Mouse (Mus musculus) midbrain, postnatal 0 days (tissue): ENCODE data around the gene Rlim. TPM values are rescaled to one million over a fixed set of nuclear protein-coding genes. Genes with fewer than 3 reads are reported as not detected.

Experiments
- ATAC-seq: fragments of 200-750 bp; cut with Nextera tagmentation; 2 replicates; pipeline ENCODE4 v1.8.0; 2017; ENCODE audit warnings: moderate number of reproducible peaks, mild to moderate bottlenecking, moderate TSS enrichment, moderate library complexity; ENCODE audit not compliant: low FRiP score
- DNase-seq: peaks from one replicate; pipeline ENCODE4 v3.0.0-alpha.2; 2015; ENCODE audit warnings: low spot score
- H3K27ac ChIP-seq: fragments of 300-500 bp; sonication (generic); 2 replicates; pipeline ENCODE4 v1.5.1; 2014; ENCODE audit warnings: low read depth, mild to moderate bottlenecking, low read length, mixed read lengths
- H3K27me3 ChIP-seq: fragments of 300-500 bp; sonication (generic); 2 replicates; pipeline ENCODE4 v1.6.1; 2014; ENCODE audit warnings: low read length, control low read depth, mixed read lengths; ENCODE audit not compliant: insufficient read depth
- H3K36me3 ChIP-seq: fragments of 300-500 bp; sonication (generic); 2 replicates; pipeline ENCODE4 v1.6.1; 2014; ENCODE audit warnings: low read length, control low read depth, mixed read lengths; ENCODE audit not compliant: insufficient read depth
- H3K4me1 ChIP-seq: fragments of 300-500 bp; sonication (generic); 2 replicates; pipeline ENCODE4 v1.6.1; 2014; ENCODE audit warnings: mild to moderate bottlenecking, control low read depth, antibody characterized with exemption, low read length, mixed read lengths; ENCODE audit not compliant: insufficient read depth
- H3K4me2 ChIP-seq: fragments of 300-500 bp; sonication (generic); 2 replicates; pipeline ENCODE4 v1.6.1; 2014; ENCODE audit warnings: low read depth, mild to moderate bottlenecking, low read length, mixed read lengths; ENCODE audit not compliant: poor library complexity, severe bottlenecking
- H3K4me3 ChIP-seq: fragments of 300-500 bp; sonication (generic); 2 replicates; pipeline ENCODE4 v1.5.1; 2014; ENCODE audit warnings: low read depth, mild to moderate bottlenecking, low read length, moderate library complexity
- H3K9ac ChIP-seq: fragments of 300-500 bp; sonication (generic); replicated peaks from 2 replicates; pipeline ENCODE4 v1.6.1; 2014; ENCODE audit warnings: mild to moderate bottlenecking, low read length, moderate library complexity, mixed read lengths; ENCODE audit not compliant: poor library complexity, severe bottlenecking
- H3K9me3 ChIP-seq: fragments of 300-500 bp; sonication (generic); 2 replicates; pipeline ENCODE4 v1.6.1; 2016; ENCODE audit warnings: low read length, control low read depth
- CTCF ChIP-seq: IDR thresholded peaks from 2 replicates; pipeline ENCODE4 v1.5.1; 2016; ENCODE audit warnings: antibody characterized with exemption, mild to moderate bottlenecking
- WGBS: fragments of 180-500 bp; shearing (Covaris S2); extraction: QIAGEN DNeasy Blood & Tissue Kit; methylation state at CpG from one replicate; pipeline ENCODE4 v1.1.7; 2014; 5-methylcytosine and 5-hydroxymethylcytosine counted together
- polyA plus RNA-seq: library from polyadenylated mRNA; unstranded; fragments of >200 nt; fragmentation: Nextera tagmentation; extraction: Ambion mirVana; gene quantifications from 2 replicates; pipeline ENCODE4 v1.2.1, GENCODE M21; 2015
- total RNA-seq: library from RNA; depleted of rRNA; stranded (reverse); fragments of >200 nt; gene quantifications from 2 replicates; pipeline ENCODE4 v1.2.3, GENCODE M21; 2014

Rlim gene
- total and polyA plus RNA-seq, 2 experiments from 2014 or later: 20.1 to 37.7 TPM

DNA sequence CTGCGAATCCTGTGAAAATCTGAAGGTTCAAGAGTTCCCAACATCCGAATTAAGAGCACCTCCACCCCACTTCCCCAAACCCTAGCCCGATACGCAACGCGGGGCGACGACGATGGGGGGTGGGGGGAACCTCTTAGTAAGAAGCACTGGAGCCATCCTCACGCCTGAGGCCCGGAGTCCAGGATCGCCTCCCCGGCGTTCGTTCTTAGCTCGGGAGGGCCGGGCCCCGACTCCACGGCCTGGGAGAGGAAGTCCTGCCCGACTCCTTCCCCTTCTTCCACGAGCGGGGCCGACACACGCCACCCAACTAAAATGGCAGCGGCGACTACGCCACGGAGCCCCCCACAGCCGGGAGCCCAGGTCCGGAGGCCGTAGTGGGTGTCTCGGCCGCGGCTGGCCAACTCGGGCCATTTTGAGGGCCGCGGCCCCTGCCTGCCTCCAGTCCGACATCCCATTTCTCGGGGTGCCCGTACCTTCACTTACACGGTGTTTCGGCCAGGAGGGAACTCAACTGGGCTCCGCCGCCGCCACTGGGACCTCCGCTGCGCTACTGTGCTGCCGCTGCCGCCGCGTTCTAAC lies 405 bp downstream of the Rlim start:
- Histone ChIP-seq H3K27me3 (no peaks in the 10 kb centered on the region; the same call in 1 of the 2 replicates), H3K9ac (peak overlapping the region; percentile 79), H3K9me3 (no peaks in the 10 kb centered on the region), H3K27ac (peak overlapping the region; percentile 94), H3K4me3 (peak overlapping the region; percentile 63), H3K4me1 (no peaks in the 10 kb centered on the region), H3K4me2 (peak overlapping the region; percentile 42), H3K36me3 (no peaks in the 10 kb centered on the region)
- WGBS: 23% methylated on average over 40 of the region's 51 CpGs
- TF ChIP-seq CTCF: no peak
- DNase-seq: peak; percentile 17
- peak; percentile 47 for ATAC-seq

DNA sequence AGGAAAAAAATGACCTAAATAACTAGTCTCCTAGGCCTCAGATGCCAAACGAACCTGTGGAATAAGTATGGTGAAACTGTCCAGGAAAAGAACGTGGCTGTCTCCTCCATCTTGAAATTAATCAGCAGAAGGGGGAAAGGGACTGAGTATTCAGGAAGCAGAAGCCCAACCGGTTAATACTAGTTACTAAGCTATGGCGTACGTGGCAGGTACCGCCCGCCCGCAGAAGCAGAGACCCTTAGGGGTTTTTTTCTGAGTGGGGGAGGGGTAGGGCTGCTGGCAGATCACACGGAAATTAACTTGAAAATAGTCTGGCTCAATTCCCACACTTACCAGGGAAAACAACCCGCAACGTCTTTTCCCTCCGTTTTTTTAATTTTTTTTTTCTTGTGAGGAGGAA lies 1.0 kb downstream of the Rlim start:
- no peaks in the 10 kb centered on the region for H3K4me1 ChIP-seq
- no peak for TF ChIP-seq CTCF
- no peaks in the 10 kb centered on the region for H3K9me3 ChIP-seq
- DNase-seq: peak; percentile 30
- peak overlapping the region; percentile 79 for H3K9ac ChIP-seq
- H3K4me3 ChIP-seq: peak overlapping the region; percentile 63
- peak overlapping the region; percentile 42 for H3K4me2 ChIP-seq
- H3K36me3 ChIP-seq: no peaks in the 10 kb centered on the region
- no peaks in the 10 kb centered on the region; the same call in 1 of the 2 replicates for H3K27me3 ChIP-seq
- WGBS: 27% methylated on average over 12 of the region's 12 CpGs
- ATAC-seq: no peak
- peak overlapping the region; percentile 94 for H3K27ac ChIP-seq

DNA sequence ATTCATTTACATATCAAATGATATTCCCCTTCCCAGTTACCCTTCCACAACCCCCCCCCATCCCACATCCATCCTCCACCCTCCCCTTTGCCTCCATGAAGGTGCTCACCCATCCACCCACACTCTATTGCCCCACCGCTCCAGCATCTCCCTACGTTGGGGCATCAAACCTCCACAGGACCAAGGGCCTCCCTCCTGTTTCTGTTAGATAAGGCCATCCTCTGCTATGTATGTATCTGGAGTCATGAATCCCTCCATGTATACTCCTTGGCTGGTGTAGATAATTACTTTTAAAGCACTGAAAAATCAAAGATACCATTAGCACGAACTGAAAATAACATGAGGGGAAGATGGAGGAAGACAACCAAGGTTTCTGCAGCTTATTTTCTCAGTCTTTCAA lies 41.4 kb downstream of the Rlim start:
- ATAC-seq (no peak), DNase-seq (no peak)
- H3K4me3 ChIP-seq: no peak overlapping the region
- H3K36me3 ChIP-seq: no peaks in the 10 kb centered on the region
- WGBS: 92% methylated on average over 3 of the region's 3 CpGs
- TF ChIP-seq CTCF: no peak
- no peak overlapping the region for H3K9ac ChIP-seq
- no peak overlapping the region for H3K4me2 ChIP-seq
- H3K4me1 ChIP-seq: no peaks in the 10 kb centered on the region
- peaks cover 4% of the 10 kb centered on the region; the same call in 1 of the 2 replicates for H3K27me3 ChIP-seq
- H3K9me3 ChIP-seq: no peaks in the 10 kb centered on the region
- H3K27ac ChIP-seq: no peak overlapping the region

DNA sequence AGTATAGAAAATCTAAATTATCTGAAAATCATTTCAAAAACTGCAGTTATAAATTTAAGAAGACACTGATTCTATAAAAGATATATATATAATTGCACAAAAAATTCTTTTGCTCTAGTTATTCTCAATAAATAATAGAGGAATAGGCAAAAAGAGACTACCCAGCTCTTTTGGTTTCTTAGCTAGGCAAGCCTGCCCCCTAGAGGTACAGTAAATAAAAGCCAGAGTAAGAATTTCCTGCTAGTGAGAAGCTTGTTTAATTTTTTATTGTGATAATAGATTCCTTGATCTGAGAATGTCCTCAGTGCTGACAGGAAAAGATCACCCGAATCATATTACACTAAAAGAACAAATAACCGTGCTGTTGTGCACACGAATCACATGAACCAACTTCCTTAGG lies 43.8 kb downstream of the Rlim start:
- TF ChIP-seq CTCF: peak; percentile 70
- H3K4me2 ChIP-seq: no peak overlapping the region
- DNase-seq (peak; percentile 39), ATAC-seq (no peak)
- no peak overlapping the region for H3K4me3 ChIP-seq
- H3K27me3 ChIP-seq: peaks cover 5% of the 10 kb centered on the region; the same call in 1 of the 2 replicates
- no peaks in the 10 kb centered on the region for H3K36me3 ChIP-seq
- WGBS: 33% methylated on average over 3 of the region's 3 CpGs
- H3K27ac ChIP-seq: no peak overlapping the region
- H3K9me3 ChIP-seq: no peaks in the 10 kb centered on the region
- H3K9ac ChIP-seq: no peak overlapping the region
- no peaks in the 10 kb centered on the region for H3K4me1 ChIP-seq

DNA sequence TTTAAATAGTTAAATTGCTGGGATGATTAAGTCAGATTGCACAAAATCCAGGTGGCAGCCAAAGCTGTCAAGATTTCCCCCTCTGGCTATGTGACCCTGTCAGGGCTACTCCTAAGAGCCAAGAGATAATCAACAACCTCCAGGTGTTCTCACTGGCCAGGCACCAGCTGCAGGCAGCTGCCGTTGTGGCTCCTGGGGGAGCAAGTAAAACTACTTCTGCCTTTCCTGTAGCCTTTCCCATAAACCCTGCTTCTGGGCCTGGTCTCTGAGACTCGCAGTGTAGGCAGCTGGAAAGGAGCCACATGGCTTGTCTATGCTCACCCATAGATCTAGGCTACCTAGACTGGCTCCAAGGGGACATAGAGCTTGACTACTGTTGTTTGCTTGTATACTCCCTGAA lies 58.6 kb downstream of the Rlim start:
- Histone ChIP-seq H3K4me1 (no peaks in the 10 kb centered on the region), H3K4me2 (no peak overlapping the region), H3K27ac (no peak overlapping the region), H3K27me3 (peaks cover 13% of the 10 kb centered on the region), H3K4me3 (no peak overlapping the region), H3K36me3 (no peaks in the 10 kb centered on the region), H3K9me3 (no peaks in the 10 kb centered on the region), H3K9ac (no peak overlapping the region)
- WGBS: 74% methylated on average over 2 of the region's 2 CpGs
- no peak for TF ChIP-seq CTCF
- DNase-seq (no peak), ATAC-seq (no peak)

DNA sequence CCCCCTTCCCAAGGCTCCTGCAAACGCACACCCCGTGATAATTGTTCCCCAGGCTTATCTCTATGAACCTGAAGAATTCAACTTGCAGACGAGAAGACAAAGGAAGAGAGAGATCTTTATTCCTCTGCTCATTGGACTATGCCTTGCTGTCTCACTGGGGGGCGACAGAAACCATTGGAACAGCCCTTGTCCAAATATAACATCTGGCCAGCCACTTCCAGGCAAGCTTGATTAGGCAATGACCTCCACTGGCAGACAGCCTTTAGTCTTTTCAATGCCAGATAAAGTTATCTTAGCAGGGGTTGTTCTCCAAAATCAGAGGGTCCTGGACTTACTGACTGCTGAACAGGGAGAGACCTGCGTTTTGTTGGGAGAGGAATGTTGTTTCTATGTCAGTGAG lies 62.1 kb downstream of the Rlim start:
- H3K9me3 ChIP-seq: no peaks in the 10 kb centered on the region
- H3K4me3 ChIP-seq: no peak overlapping the region
- H3K9ac ChIP-seq: no peak overlapping the region
- peaks cover 16% of the 10 kb centered on the region for H3K27me3 ChIP-seq
- peak; percentile 30; the same call in 1 of the 2 replicates for TF ChIP-seq CTCF
- no peaks in the 10 kb centered on the region for H3K4me1 ChIP-seq
- WGBS: 46% methylated on average over 5 of the region's 5 CpGs
- H3K4me2 ChIP-seq: no peak overlapping the region
- H3K27ac ChIP-seq: no peak overlapping the region
- H3K36me3 ChIP-seq: no peaks in the 10 kb centered on the region
- DNase-seq (no peak), ATAC-seq (no peak)
